Mouse (Mus musculus): ENCODE results near the gene Ttc9b.
"Not testable (repeated sequence)": the region's sequence is repeated elsewhere in the genome, so short reads cannot be mapped to it uniquely, and the experiment has no call there.

The Ttc9b gene

GRCm38 (mm10) chr7:27635094-27635493 is 18.6 kb upstream of the Ttc9b start:
- not testable (repeated sequence) for DNase-seq (ENCODE audit: extremely low spot score, low spot score)

GRCm38 (mm10) chr7:27644471-27644870 is 9.2 kb upstream of the Ttc9b start:
- DNase-seq (ENCODE audit: extremely low spot score, low spot score), result no peak

GRCm38 (mm10) chr7:27646516-27646915 is 7.2 kb upstream of the Ttc9b start:
- no peak for DNase-seq (ENCODE audit: extremely low spot score, low spot score)

- DNase-seq (ENCODE audit: extremely low spot score, low spot score), result no peak
These were observed 6.3 kb upstream of the Ttc9b start for GRCm38 (mm10) chr7:27647281-27648002.

GRCm38 (mm10) chr7:27649723-27650122 is 4.0 kb upstream of the Ttc9b start:
- no peak for DNase-seq (ENCODE audit: extremely low spot score, low spot score)

- peak; percentile 59 for DNase-seq (ENCODE audit: extremely low spot score, low spot score)
These were observed 2.8 kb upstream of the Ttc9b start for GRCm38 (mm10) chr7:27650949-27651348.

GRCm38 (mm10) chr7:27654607-27655276 is 1.0 kb downstream of the Ttc9b start:
- DNase-seq (ENCODE audit: extremely low spot score, low spot score), result no peak

GRCm38 (mm10) chr7:27655545-27655944 is 1.8 kb downstream of the Ttc9b start:
- DNase-seq (ENCODE audit: extremely low spot score, low spot score), result no peak

GRCm38 (mm10) chr7:27656600-27656999 is 2.9 kb downstream of the Ttc9b start:
- no peak for DNase-seq (ENCODE audit: extremely low spot score, low spot score)

- no peak for DNase-seq (ENCODE audit: extremely low spot score, low spot score)
These were observed 4.2 kb downstream of the Ttc9b start for GRCm38 (mm10) chr7:27657824-27658395.

- DNase-seq (ENCODE audit: extremely low spot score, low spot score), result no peak
These were observed 5.3 kb downstream of the Ttc9b start for GRCm38 (mm10) chr7:27658712-27659663.

GRCm38 (mm10) chr7:27662038-27662437 is 8.3 kb downstream of the Ttc9b start:
- DNase-seq (ENCODE audit: extremely low spot score, low spot score), result no peak

- peak; percentile 27 for DNase-seq (ENCODE audit: extremely low spot score, low spot score)
These were observed 19.4 kb downstream of the Ttc9b start for GRCm38 (mm10) chr7:27673064-27673574.

- peak; percentile 50 for DNase-seq (ENCODE audit: extremely low spot score, low spot score)
These were observed 19.9 kb downstream of the Ttc9b start for GRCm38 (mm10) chr7:27673575-27674131.

GRCm38 (mm10) chr7:27674195-27674521 is 20.4 kb downstream of the Ttc9b start:
- DNase-seq (ENCODE audit: extremely low spot score, low spot score), result no peak

GRCm38 (mm10) chr7:27674522-27675221 is 21.0 kb downstream of the Ttc9b start, which contains the start of gene Map3k10:
Gene Map3k10, minus strand, starts transcription at chr7:27674598.
- DNase-seq (ENCODE audit: extremely low spot score, low spot score), result peak; percentile 97

- DNase-seq (ENCODE audit: extremely low spot score, low spot score), result no peak
These were observed 21.5 kb downstream of the Ttc9b start for GRCm38 (mm10) chr7:27675222-27675612.

- no peak for DNase-seq (ENCODE audit: extremely low spot score, low spot score)
These were observed 29.5 kb downstream of the Ttc9b start for GRCm38 (mm10) chr7:27683218-27683617.

- no peak for DNase-seq (ENCODE audit: extremely low spot score, low spot score)
These were observed 31.5 kb downstream of the Ttc9b start for GRCm38 (mm10) chr7:27685220-27685619.

- peak; percentile 42 for DNase-seq (ENCODE audit: extremely low spot score, low spot score)
These were observed 32.0 kb downstream of the Ttc9b start for GRCm38 (mm10) chr7:27685681-27686080.

All from neural tube, embryonic 10.5 days (tissue).